Mouse (Mus musculus): Measurements from ENCODE around the gene Gm13276.
"Not testable (repeated sequence)": the region's sequence is repeated elsewhere in the genome, so short reads cannot be mapped to it uniquely, and the experiment has no call there.

- TF ChIP-seq CTCF (IDR thresholded peaks at IDR 0.05; ENCODE audit: borderline replicate concordance, control insufficient read depth, extremely low read depth, insufficient read depth, low read length, poor library complexity); POLR2A (IDR thresholded peaks at IDR 0.05; ENCODE audit: control insufficient read depth, extremely low read depth, insufficient read depth, low read length, poor library complexity): not testable (repeated sequence)
Measured at GRCm38 (mm10) chr4:88782335-88782734, 3.2 kb upstream of the Gm13276 start.
